Mouse (Mus musculus): ENCODE data around the gene Phospho2.

DNA sequence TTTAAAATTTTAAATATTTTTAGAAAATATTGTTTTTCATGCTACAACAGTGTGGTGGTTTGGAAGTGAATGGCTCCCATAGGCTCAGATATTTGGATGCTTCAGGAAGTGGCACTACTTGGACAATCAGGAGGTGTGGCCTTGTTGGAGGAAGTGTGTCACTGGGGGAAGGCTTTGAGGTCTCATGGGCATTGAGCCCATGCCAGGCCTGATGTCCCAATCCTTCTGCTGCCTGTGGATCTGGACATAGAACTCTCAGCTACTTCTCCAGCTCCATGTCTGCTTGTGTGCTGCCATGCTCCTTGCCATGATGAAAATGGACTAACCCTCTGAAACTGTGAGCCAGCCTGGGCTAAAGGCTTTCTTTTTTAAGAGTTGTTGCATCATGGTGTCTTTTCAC is 49.3 kb downstream of the Phospho2 start:
- TF ChIP-seq CTCF (IDR thresholded peaks at IDR 0.05; ENCODE audit: insufficient read depth, low read depth, low read length), result no peak
- TF ChIP-seq POLR2A (IDR thresholded peaks at IDR 0.05; ENCODE audit: insufficient read depth, low read depth, low read length), result no peak
